Mouse (Mus musculus): ENCODE measurements around the gene Gast.

DNA sequence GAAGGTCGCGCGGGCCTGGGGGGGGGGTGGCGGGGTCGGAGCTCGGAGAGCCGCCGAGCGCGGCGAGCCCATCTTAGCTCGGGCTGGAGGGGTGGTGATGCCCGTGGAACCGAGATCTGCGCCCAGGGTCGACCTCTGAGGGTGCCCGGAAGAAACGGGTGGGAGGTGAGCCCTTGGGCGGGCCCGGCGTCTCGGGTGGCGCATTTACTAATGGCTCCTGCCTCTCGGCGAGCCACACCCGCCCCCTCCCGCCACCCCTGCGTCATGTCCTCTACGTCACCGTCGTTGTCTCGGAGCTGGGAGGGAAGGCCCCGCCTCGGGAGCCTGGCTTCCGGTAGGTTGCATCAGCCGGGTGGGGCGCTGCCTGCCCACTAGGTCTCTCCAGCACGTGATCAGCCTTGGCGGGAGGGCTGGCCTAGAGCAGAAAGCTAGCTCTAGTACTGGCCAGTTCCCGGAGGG is 14.0 kb upstream of the Gast start:
- TF ChIP-seq POLR2A (IDR thresholded peaks at IDR 0.05; ENCODE audit: borderline replicate concordance, insufficient read depth, low read length), result peak; percentile 63
- TF ChIP-seq CTCF (IDR thresholded peaks at IDR 0.05; ENCODE audit: borderline replicate concordance, insufficient read depth, low read depth, low read length), result no peak

Measured in cerebellum, adult 2 months (tissue).